Mouse (Mus musculus): ENCODE measurements around the gene 3830406C13Rik. TPM values are rescaled to one million over a fixed set of nuclear protein-coding genes. Genes with fewer than 3 reads are reported as not detected.
A peak's percentile ranks its signal among the peaks of the same experiment; 100 is the strongest.
"Not testable (repeated sequence)": the region's sequence is repeated elsewhere in the genome, so short reads cannot be mapped to it uniquely, and the experiment has no call there.

Gene 3830406C13Rik
- total RNA-seq (2021): 10 to 100 TPM; 30.8 to 32.4 TPM
- long read RNA-seq, experiment 1, transcript 3830406C13Rik-202 (5 exons, 2,452 nt): major isoform, 16 of 36 reads
- long read RNA-seq, experiment 1, transcript 3830406C13Rik-206 (5 exons, 2,292 nt): minor isoform, 5 of 36 reads
- long read RNA-seq, experiment 1, partial matches to known transcripts: 1 of 36 reads
- long read RNA-seq, experiment 1, other reads (novel, unspliced or antisense): 5 of 36 reads
- long read RNA-seq, experiment 2, transcript 3830406C13Rik-206 (5 exons, 2,292 nt): minor isoform, 6 of 60 reads
- long read RNA-seq, experiment 2, transcript 3830406C13Rik-214 (4 exons, 431 nt): minor isoform, 8 of 60 reads
- long read RNA-seq, experiment 2, transcript 3830406C13Rik-202 (5 exons, 2,452 nt): major isoform, 18 of 60 reads
- long read RNA-seq, experiment 2, partial matches to known transcripts: 4 of 60 reads
- long read RNA-seq, experiment 2, other reads (novel, unspliced or antisense): 9 of 60 reads

DNA sequence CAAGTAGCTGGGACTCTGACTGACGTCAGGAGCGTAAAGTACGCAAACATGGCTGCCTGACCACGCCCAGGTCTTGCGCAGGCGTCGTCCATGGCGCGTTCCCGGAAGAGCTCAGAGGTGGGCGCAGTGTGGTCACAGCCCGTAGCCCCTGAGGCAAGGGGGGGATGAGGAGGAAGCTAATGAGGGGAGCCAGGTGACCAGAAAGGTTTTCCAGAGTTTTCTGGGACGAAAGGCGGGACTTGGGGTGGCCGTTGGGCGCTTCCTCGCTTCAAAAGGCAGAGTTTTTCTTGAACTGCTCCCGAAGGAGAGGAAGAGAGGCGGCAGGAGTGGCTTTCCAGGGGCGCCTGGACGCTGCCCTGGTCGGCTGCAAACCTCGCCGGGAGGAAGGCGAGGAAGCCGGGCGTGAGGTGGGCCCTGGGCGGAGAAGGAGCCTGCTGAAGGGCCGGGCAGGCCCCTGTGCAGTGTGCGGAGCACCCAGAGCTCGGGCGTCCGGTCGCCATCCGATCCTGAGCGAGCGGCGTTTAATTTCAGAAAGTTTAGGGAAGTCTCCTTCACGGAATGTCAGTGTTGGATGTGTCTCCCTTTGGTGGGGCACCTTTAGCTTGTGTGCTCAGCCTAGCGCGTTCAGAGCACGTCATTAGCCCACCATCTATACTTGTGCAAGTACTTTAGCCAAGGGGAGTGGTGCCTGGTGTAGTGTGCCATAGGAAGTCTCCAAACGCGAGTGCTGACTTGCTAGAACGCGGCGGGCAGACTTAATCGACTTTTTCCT is at the start of gene 3830406C13Rik:
3830406C13Rik (plus strand) TSS at position 33 of the 772 bp plus-strand sequence.
- DNase-seq (ENCODE audit: low spot score in 2 of 2): peak; percentile 80 to 88

DNA sequence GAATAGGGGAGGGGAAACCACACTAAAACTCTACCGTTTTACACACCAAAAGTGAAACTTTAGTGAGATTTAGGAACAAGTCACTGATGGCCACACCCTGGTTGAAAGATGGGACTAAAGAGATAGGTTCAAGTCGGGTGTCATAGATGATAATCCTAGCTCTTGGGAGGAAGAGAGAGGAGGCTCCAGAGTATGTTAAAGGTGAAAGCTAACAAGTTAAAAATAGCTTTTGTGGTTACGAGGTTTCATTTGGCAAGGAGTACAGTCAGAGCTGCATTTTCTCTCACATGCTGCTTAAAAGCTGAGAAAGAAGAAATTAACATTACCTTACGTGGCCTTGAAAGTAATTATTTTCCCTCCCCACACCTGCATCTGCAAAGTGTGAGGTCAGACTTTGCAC is 40.2 kb upstream of the 3830406C13Rik start:
- no peak for DNase-seq (ENCODE audit: low spot score in 2 of 2)

DNA sequence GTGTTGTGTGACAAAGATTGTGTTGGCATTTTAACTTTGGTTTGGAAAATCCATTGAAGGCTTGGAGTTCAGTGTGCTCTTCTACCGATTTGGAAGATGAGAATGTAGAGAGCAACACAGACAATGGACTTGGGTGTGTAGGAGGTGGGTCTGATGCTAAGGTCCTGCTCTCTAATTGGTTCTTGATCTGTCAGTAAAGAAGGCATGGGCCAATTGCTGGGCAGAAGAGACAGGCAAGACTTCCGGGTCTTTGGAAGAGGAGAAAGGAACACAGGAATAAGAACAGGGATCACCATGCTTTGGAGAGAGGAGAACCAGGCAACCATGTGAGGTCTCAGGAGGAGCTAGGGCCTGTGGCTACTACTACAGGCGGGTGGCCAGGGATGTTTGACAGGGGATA is 7.9 kb upstream of the 3830406C13Rik start:
- no peak for DNase-seq (ENCODE audit: low spot score in 2 of 2)

DNA sequence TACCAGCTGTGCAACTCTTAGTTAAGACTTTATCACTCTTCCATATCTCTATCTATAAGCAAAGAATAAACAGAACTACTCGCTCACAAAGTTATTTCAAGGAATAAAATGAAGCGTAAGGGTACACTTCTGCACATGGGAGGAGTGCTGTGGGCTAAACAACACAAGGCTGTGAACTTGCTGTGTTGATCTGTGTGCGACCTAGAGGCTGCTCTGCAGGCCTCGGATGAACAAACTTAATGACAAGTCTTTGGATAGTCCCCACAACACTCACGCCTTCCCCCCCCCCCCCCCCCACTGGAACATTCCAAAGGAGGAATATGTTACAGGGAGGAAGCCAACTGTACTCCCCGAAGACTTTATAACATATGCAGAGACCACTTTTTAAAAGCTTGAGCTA is 332 bp upstream of the 3830406C13Rik start, which contains the start of gene Gm49355:
Gm49355 (plus strand) TSS at position 336 of the 400 bp plus-strand sequence.
- no peak for DNase-seq (ENCODE audit: low spot score in 2 of 2)

DNA sequence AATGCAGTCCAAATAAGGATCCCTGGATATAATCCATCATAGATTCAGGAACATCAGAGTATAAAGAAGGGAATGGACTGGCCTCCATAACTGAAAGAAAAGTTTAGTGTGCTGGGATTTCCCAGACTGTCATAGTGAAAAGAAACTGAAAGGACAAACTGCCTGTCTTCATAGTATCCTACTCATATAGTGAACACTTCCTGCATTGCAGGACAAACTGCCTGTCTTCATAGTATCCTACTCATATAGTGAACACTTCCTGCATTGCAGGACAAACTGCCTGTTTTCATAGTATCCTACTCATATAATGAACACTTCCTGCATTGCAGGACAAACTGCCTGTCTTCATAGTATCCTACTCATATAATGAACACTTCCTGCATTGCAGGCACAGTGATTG is 5.8 kb downstream of the 3830406C13Rik start:
- DNase-seq (ENCODE audit: low spot score in 2 of 2): not testable (repeated sequence)

DNA sequence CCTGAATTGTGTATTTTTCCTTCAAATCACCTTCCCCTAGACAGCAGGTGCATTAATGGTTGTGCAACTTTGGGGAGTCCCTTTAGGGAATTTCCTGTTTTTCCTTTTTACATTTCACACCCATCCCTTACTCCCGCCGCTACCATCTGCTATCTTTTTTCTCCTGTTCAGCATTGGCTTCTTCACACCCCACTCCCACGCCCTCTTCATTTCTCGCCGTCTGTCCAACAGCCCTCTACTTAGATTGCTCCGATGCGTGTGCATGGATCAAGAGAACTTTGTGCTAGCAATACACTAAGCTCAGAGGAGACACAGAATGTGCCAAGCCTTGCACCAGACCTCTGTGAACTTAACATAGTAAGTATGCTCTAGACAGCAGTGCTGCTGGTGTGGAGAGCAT is 12.4 kb downstream of the 3830406C13Rik start:
- DNase-seq (ENCODE audit: low spot score in 2 of 2): peak; percentile 34 to 72

DNA sequence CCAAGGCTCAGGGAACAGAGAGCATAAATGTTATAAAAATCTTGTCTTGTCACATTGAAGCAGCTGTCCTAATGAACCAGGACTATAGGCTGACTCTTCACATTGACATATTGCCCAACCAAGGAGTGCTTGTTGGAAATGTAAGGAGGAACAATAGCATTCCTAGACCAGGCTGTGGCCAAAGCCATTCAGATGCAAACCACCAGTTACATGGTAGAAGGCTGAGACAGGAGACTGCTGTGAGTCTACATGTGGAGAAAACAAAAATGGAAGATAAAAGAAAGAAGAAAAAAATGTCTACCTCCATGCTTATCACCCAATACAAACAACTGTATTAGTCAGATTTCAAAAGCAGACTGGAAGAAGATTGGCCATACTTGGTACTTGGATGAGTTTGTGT is 15.2 kb downstream of the 3830406C13Rik start:
- no peak for DNase-seq (ENCODE audit: low spot score in 2 of 2)

DNA sequence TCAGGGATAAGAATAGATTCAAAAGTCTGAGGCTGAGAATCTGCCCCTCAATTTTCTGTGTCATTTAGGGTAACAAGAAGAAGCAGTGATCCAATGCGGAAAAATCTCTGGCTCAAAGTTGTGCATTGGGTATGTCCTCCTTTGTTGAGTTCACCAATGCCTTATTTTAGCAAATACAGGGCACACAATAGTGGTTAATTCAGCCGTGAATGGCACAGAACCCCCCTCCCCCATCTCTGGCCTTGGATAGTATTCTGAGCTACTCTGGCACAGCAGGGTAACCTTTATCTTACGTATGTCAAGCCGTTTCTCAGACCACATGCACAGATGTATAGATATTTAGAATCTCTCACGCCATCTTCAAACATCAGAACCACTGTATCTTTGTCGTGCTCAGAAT is 15.7 kb downstream of the 3830406C13Rik start:
- no peak for DNase-seq (ENCODE audit: low spot score in 2 of 2)

DNA sequence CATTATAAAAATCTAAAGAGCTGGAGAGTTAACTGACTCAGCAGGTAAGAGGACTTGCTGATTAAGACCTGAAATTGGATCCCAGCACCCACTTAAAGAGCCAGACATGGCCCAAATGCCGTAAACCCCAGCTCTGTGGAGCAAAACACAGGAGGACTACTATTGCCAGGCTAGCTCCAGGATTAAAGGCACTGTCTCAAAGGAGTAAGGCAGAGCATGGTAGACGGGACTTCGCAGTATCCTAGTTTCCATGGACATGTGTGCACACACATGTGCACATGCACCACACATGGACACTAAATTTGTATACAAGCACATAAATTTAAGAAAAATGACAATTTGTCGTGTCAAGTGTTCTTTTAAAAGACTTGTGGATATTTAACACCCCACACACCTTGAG is 16.3 kb downstream of the 3830406C13Rik start:
- no peak for DNase-seq (ENCODE audit: low spot score in 2 of 2)

DNA sequence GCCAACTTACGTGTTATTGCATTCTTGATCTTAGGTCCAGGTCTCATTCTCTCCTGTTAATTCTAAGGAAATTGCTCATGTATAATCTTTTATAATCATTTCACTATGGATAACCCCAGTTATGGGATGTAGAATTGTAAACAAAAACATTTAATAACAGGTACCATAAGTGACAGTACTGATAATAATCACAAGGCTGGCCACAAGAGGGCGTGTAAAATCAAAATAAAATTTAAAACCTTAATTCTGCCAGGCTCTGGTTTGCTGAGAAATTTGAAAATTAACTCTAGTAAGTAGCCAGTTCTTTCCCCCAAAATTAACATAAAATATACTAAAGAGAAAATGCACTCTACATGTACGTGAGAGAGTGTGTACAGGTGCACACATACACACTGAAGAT is 16.7 kb downstream of the 3830406C13Rik start:
- peak; percentile 21 to 69 for DNase-seq (ENCODE audit: low spot score in 2 of 2)

DNA sequence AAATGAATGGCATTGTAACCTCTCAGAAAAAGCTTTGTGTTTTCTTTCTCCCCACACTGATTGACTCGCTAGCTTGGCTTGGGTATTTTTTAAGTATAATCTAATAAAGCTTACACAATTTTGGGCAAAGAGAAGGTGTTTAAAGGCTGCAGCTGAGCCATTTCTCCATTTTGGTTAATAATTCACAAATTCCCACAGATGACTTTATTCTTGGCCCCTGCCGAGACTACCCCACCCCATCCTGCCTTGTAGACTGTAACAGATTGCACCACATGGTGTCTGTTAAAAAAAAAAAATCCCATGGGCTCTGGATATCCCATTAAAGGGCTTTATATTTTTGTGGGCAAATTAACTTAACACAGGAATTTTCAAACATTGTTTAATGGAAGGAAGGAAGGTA is 19.1 kb downstream of the 3830406C13Rik start:
- DNase-seq (ENCODE audit: low spot score in 2 of 2): peak in 1 of 2 experiments; percentile 33

DNA sequence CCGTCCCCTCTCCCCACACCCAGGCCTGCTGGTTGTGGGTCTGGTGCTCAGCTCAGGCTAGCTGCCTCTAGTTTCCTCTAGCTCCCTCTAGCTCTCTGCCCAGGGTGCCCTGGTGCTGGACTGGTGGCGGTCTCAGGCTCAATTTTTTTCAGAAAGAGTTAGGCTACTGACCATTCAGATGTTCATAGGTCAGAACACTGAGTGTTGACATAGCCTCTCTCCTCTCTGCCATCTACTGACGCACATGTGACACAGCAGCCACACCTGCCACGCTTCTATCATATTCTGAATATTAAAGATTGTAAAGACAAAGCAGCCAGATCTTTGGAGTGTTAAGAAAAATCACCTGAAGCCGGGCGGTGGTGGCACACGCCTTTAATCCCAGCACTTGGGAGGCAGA is 49.6 kb downstream of the 3830406C13Rik start:
- no peak for DNase-seq (ENCODE audit: low spot score in 2 of 2)

DNA sequence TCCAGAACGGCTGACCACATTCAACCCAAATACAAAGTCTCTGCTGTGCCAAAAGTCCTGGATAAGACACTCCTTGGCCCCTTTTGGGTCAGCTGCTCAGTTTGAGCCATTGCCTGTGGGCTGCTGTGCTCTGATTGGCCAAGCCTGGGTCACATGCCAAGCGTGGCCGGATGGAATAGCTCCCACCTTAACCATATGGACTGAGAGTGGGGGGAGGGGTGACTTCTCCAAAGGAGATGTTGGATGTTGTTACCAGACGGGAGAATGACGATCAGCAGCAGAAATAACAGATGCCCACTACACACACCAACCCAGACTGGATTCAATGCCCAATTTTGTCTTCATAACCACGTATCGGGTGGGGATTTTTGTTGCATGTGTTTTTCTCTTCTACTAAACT is 51.0 kb downstream of the 3830406C13Rik start:
- peak; percentile 34 to 49 for DNase-seq (ENCODE audit: low spot score in 2 of 2)

DNA sequence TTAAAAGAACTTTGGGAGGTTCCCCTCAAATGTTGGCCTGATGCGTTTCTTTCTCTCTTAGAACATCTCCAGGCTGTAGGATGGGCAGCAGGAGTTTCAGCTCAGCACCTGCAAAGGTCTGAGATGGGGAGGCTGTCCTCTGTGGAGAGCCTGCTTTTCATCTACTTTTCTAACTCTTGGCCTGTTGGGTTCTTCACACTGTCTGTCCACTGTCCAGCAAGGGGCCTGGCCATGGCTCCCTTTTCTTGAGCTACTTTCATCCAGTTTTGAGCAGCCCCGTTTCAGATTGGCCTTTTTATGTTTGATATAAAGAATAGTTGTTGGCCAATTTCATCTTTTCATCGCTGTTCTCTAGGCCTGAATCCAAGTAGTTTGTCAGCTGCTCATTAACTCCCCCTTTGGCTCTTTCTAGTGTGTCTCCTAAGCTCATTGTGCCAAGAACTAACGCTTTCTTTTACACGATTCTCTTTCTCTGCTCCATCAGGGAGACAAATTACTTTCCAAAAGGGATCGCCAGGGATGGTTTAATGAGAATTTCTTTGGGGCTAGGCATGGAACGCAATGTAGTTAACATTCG is 53.5 kb downstream of the 3830406C13Rik start:
- peak; percentile 42 to 87 for DNase-seq (ENCODE audit: low spot score in 2 of 2)

DNA sequence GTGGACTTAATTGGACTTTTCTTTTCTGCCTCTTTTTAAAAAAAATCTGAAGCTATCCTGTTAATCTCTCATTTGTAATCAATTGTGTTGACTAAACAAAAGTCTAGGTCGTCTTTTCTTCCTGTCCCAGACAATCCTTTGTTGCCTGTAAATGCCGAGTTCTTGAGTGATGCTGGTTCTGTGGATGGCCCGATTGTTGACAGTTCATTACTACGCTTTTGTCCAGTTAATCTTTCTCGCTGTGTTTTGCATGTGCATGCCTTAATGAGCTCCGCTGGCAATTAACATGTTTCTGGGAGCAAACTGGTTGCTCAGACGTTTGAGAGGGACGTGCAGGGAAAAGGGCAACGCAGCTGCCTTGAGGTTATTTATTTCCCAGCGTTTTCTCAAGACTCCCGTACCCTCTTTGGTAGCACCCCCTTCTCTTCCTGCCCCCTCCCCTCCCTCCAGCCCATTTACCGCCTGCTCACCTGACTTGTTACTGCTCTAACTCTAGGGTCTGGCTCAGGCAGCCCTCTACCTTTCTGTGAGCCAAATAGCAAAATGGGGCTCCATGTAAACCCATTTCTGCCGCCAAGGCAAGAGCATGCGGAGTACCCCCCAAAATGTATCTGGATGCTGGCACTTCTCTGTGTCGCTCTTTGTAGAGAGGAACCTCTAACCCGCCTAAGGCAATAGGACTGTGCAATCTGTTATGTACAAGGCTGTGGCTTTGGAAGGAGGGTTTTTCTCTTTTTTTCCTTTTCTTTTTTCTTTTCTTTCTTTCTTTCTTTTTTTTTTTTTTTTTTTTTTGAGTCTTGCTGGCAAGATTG is 54.2 kb downstream of the 3830406C13Rik start:
- peak; percentile 49 to 76 for DNase-seq (ENCODE audit: low spot score in 2 of 2)

DNA sequence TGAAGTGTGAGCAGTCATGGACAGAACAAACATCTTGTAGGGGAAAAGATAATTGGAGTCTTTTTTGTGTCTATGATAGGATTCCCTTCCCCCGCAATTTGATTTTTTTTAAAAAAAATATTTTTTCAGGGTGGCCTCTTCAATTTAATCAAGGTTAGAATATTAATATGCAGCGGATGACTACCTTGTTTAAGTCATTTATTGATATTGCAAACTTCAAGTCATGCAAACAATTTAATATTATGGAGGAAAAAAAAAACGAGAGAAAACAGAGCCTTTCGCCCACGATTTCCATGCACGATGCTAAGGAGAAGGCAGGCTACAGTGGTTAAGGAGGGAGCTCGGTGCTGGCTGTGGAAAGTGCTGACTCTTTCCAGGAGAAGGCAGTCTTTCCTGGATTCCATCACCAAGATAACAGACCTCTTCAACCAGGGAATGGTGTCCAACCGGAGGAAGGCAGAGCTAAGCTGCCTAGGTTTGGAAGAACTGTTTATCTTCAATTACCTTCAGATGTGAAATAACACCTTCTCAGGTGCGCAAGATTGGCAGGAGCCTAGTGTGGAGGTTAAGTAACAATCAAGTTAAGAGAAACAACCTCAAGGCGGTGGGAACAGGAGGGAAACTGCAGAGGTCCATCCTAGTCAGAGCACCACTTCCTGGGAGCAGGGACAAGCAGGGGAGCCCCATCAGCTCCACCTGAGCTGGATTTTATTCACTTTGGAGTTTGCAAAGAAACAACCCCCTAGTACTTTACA is 55.0 kb downstream of the 3830406C13Rik start:
- no peak for DNase-seq (ENCODE audit: low spot score in 2 of 2)

DNA sequence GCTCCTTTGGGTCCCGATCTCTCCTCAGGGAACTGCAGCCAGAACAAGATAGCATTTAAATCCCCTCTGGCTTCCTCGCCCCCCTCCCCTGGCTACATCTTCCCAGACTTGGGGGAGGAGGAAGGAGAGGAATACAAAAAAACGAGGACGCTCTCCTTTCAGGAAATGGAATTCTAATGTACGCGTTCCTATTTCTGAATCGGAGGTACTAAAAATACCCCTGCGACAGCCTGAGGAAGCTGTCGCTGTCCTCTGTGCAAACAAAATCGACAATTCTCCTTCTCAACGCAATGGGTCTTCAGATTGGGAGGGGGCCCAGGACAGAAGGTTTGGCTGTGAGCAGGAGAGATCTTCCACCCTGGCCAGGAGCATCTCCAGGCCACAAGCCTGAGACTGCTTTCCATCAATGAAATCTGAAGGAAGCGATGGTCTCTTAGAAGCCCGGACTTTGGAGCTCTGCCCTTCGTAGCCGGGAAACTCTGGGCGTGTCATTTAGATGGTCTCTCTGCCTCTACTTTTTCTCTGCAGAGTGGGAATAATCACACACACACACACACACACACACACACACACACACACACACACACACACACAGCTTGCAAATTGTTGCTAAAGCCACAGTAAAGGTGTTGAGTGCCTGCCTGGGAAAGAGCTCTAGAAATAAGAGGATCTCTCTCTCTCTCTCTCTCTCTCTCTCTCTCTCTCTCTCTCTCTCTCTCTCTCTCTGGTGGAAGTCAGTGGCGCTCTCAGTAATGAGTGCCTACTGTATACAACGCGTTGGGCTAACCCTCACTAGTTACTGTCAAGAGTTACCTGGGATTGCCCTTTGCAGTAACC is 56.5 kb downstream of the 3830406C13Rik start:
- DNase-seq (ENCODE audit: low spot score in 2 of 2): peak in 1 of 2 experiments; percentile 53

DNA sequence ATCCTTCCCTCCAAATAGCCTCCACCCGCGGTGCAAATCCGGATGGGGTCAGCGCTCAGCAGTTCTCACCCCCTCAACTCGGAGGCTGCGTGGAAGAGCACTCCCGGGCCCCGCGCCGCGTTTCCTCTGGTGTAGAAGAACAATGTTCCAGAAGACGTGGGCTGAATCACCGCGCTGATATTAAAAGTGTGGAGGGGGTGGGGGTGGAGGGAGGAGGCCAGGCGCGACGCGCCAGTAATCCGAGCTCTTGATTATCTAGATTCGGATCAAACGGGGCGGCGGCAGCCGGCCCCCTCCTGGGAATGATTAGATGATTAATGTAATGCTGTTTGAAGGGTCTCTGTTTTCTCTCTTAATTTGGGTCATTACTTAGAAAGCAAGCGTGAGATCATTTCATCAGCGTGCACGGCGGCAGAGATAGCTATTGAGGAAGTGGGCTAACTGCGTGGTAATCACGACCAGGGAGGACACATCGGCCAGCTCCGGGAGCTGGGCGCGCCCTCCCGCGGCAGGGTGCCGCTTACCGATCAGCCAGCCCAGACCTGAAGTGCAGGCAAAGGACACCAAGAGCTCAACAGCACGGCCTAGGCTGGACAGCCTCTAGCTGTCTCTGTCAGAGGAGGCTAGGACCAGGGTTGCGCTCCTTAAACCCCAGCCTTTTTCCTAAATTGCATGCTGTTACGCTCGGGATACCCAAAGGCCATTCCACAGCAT is 57.3 kb downstream of the 3830406C13Rik start:
- peak; percentile 53 to 65 for DNase-seq (ENCODE audit: low spot score in 2 of 2)
